ENCODE assay signal across 9 mouse cellular contexts in genomic region chr15:85678981-85679708, GRCm38 (mm10). TPM values are rescaled to one million over a fixed set of nuclear protein-coding genes. Genes with fewer than 3 reads are reported as not detected.
DNase-seq lines count a peak whose midpoint lies in the region; ATAC-seq and TF ChIP-seq lines count a peak whose summit lies in the region.
"Had no signal": no experiment of that assay in that cellular context is flagged by ENCODE, and none has a peak within 500 bp of the region (broad histone marks: within the 10 kb centered on the region; RNA-seq: fewer than 3 reads in every experiment).

No protein-coding gene starts in this region.

- peak overlapping the region; percentile 75 for H3K9ac ChIP-seq in forebrain, postnatal 0 days
- H3K9ac ChIP-seq in midbrain, embryonic 14.5 days (replicated peaks; ENCODE audit: low read length): peak overlapping the region; percentile 34; the same call in 1 of the 2 replicates
- H3K9ac ChIP-seq in liver, embryonic 11.5 days (ENCODE audit: low read depth, low read length): no peak overlapping the region

- peak overlapping the region; percentile 92 for H3K27ac ChIP-seq in forebrain, postnatal 0 days (ENCODE audit: low read depth, low read length)
- peak overlapping the region; percentile 78 for H3K27ac ChIP-seq in midbrain, embryonic 14.5 days (replicated peaks; ENCODE audit: low read depth, low read length)
- no peak overlapping the region for H3K27ac ChIP-seq in liver, embryonic 11.5 days (ENCODE audit: low read depth, low read length)

- no peaks in the 10 kb centered on the region for H3K27me3 ChIP-seq in forebrain, postnatal 0 days (ENCODE audit: insufficient read depth, low read length)
- peaks cover 8% of the 10 kb centered on the region; the same call in 1 of the 2 replicates for H3K27me3 ChIP-seq in midbrain, embryonic 14.5 days (ENCODE audit: control insufficient read depth, insufficient read depth, low read length)
- peaks cover 40% of the 10 kb centered on the region for H3K27me3 ChIP-seq in liver, embryonic 11.5 days (replicated peaks; ENCODE audit: control insufficient read depth, insufficient read depth, low read length)

- H3K4me3 ChIP-seq in lung, adult 2 months (replicated peaks; ENCODE audit: extremely low read depth, low read depth, low read length): peak overlapping the region; percentile 26
- peak overlapping the region; percentile 99 for H3K4me3 ChIP-seq in forebrain, postnatal 0 days (ENCODE audit: low read depth, low read length)
- H3K4me3 ChIP-seq in midbrain, embryonic 14.5 days (replicated peaks; ENCODE audit: low read depth, low read length): peak overlapping the region; percentile 23; the same call in 1 of the 2 replicates
- H3K4me3 ChIP-seq in liver, embryonic 11.5 days (ENCODE audit: low read depth, low read length): no peak overlapping the region
- H3K4me3 ChIP-seq: erythroblast, embryonic 14.5 days had no signal

- ATAC-seq in forebrain, postnatal 0 days: peak; percentile 75
- peak; percentile 38; the same call in 1 of the 2 replicates for ATAC-seq in midbrain, embryonic 14.5 days (ENCODE audit: low FRiP score, low TSS enrichment)
- ATAC-seq in liver, embryonic 11.5 days (replicated peaks; ENCODE audit: low FRiP score): no peak

- TF ChIP-seq POLR2A in lung, adult 2 months (IDR thresholded peaks at IDR 0.05; ENCODE audit: borderline replicate concordance, extremely low read depth, low read depth, low read length): no peak

- WGBS in lung, adult 2 months: 37% methylated on average over 22 of the region's 24 CpGs
- 23% methylated on average over 22 of the region's 24 CpGs for WGBS in forebrain, postnatal 0 days
- WGBS in midbrain, embryonic 14.5 days: 69% methylated on average over 24 of the region's 24 CpGs
- WGBS in liver, embryonic 11.5 days: 75% methylated on average over 24 of the region's 24 CpGs

- no peak for TF ChIP-seq CTCF in lung, adult 2 months (IDR thresholded peaks at IDR 0.05; ENCODE audit: insufficient read depth, low read length)
- no peak for TF ChIP-seq CTCF in forebrain, postnatal 0 days (IDR thresholded peaks at IDR 0.05; ENCODE audit: low read depth)

- no peaks in the 10 kb centered on the region for H3K9me3 ChIP-seq in forebrain, postnatal 0 days (ENCODE audit: low read length)
- H3K9me3 ChIP-seq in midbrain, embryonic 14.5 days (ENCODE audit: control insufficient read depth, low read length): no peaks in the 10 kb centered on the region
- no peaks in the 10 kb centered on the region for H3K9me3 ChIP-seq in liver, embryonic 11.5 days (ENCODE audit: control insufficient read depth, low read length)

- peaks cover 15% of the 10 kb centered on the region for H3K36me3 ChIP-seq in forebrain, postnatal 0 days (ENCODE audit: insufficient read depth)
- peaks cover 13% of the 10 kb centered on the region for H3K36me3 ChIP-seq in midbrain, embryonic 14.5 days (ENCODE audit: control insufficient read depth, insufficient read depth, low read length)
- no peaks in the 10 kb centered on the region for H3K36me3 ChIP-seq in liver, embryonic 11.5 days (ENCODE audit: control insufficient read depth, insufficient read depth, low read length)

- peak overlapping the region; percentile 91 for H3K4me2 ChIP-seq in forebrain, postnatal 0 days (ENCODE audit: low read depth)
- peak overlapping the region; percentile 80 for H3K4me2 ChIP-seq in midbrain, embryonic 14.5 days (ENCODE audit: low read length)
- no peak overlapping the region for H3K4me2 ChIP-seq in liver, embryonic 11.5 days

- H3K4me1 ChIP-seq in lung, adult 2 months (ENCODE audit: control insufficient read depth, insufficient read depth, low read length): peaks cover 60% of the 10 kb centered on the region
- peaks cover 37% of the 10 kb centered on the region for H3K4me1 ChIP-seq in forebrain, postnatal 0 days (ENCODE audit: insufficient read depth)
- peaks cover 24% of the 10 kb centered on the region for H3K4me1 ChIP-seq in midbrain, embryonic 14.5 days (ENCODE audit: control insufficient read depth, insufficient read depth, low read length)
- no peaks in the 10 kb centered on the region for H3K4me1 ChIP-seq in liver, embryonic 11.5 days (replicated peaks; ENCODE audit: control insufficient read depth, insufficient read depth, low read length)

- peak; percentile 70 for DNase-seq in adrenal gland, postnatal 25 days
- DNase-seq in adrenal gland, adult 8-10 months: no peak
- DNase-seq in lung, adult 2 months: no peak
- no peak for DNase-seq in lung, postnatal 10 days
- DNase-seq in forebrain, postnatal 0 days: peak; percentile 86
- DNase-seq in midbrain, embryonic 14.5 days: peak; percentile 66
- no peak for DNase-seq in T-cell, adult 2 months (ENCODE audit: low spot score)
- no peak for DNase-seq in liver, embryonic 11.5 days (ENCODE audit: low spot score)

RNA-seq across cellular contexts. Expression of gene Ppara, which starts 55.6 kb away (rescaled TPM):
- total RNA-seq in adrenal gland, postnatal 25 days (2021): 28.5 and 42.3 TPM in 2 replicates
- 10 to 100 TPM in 3 of 4 experiments, 1 to 10 TPM in 1; 6.9 to 25.9 (median 18.7) TPM for total RNA-seq in adrenal gland, adult 8-10 months (2022)
- 2.2 and 2.3 TPM in 2 replicates for polyA plus RNA-seq in lung, adult 2 months (2012; rRNA removed)
- 0.92 and 1.7 TPM in 2 replicates for total RNA-seq in forebrain, postnatal 0 days (2014; rRNA removed)
- 1.9 and 2.0 TPM in 2 replicates for polyA plus RNA-seq in forebrain, postnatal 0 days (2015; fragmentation: Nextera tagmentation; extraction: Ambion mirVana)
- 0.89 and 1.2 TPM in 2 replicates for polyA plus RNA-seq in midbrain, embryonic 14.5 days (2014; fragmentation: Nextera tagmentation; extraction: Ambion mirVana)
- polyA plus RNA-seq in liver, embryonic 11.5 days (2014; fragmentation: Nextera tagmentation; extraction: Ambion mirVana): 2.5 and 3.4 TPM in 2 replicates
- polyA plus RNA-seq: erythroblast, embryonic 14.5 days had no signal

Comparison
In these comparisons a context has a peak if more than half of its experiments do, and no peak if none do; other contexts are left out.
1. DNase-seq: peak in adrenal gland, postnatal 25 days (single experiment), forebrain, postnatal 0 days (single experiment) and midbrain, embryonic 14.5 days (single experiment); none in adrenal gland, adult 8-10 months (single experiment), lung, adult 2 months (single experiment), lung, postnatal 10 days (single experiment), T-cell, adult 2 months (single experiment) and liver, embryonic 11.5 days (single experiment).